Mouse (Mus musculus): Measurements from ENCODE around the gene Ftsj3. TPM values are rescaled to one million over a fixed set of nuclear protein-coding genes. Genes with fewer than 3 reads are reported as not detected.

The Ftsj3 gene
- polyA plus RNA-seq (2012; rRNA removed): 11.7 TPM in 2 replicates

DNA sequence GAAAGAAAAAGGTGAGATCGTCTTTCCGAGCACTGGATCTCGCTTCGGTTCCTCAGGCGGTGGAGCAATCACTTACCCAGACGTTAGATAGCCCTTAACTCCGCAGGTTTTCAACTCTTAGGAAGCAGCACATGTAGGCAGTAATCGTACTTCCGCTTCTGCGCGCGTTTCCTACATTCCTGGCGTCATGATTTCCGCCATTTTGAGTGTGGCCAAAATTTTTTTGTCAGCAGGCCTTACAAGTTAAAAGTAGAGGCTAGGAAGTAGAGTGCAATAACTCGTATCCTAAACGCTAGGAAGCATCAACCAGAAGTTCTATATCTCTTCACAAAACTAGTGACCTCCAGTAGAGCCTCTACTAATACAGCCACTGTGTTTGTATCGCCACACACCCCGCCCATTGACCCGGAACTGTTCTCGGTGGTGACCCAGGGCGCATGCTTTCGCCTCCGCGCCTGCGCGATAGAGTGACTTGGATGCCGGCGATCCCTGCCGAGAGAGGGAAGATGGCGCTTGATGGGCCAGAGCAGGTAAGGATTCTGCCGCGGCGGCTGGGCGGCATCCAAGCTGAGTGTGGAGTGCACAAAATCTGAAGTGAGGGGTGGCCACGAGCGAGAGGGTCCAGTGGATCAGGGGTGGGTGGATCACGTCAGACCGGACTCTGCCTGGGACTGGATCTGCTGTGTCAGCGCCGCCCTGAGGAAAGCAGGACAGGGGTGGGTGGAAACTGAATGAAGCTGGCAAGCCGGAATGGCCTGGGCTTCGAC, at the start of gene Ftsj3, which contains the start of gene Psmc5:
Gene Ftsj3, minus strand, starts transcription at position 395 of the 767 bp plus-strand sequence.
Gene Psmc5, plus strand, starts transcription at position 470 of the 767 bp plus-strand sequence.
- peak; percentile 99 for DNase-seq
- peak within 1 kb of the TSS; percentile 61 for H3K27ac ChIP-seq (ENCODE audit: insufficient read depth, low read depth, low read length)
- WGBS: under 1% methylated on average over 42 of the region's 42 CpGs
- peak within 1 kb of the TSS; percentile 73 for H3K4me3 ChIP-seq (ENCODE audit: insufficient read depth, low read depth, low read length)
- H3K36me3 ChIP-seq (ENCODE audit: control insufficient read depth, insufficient read depth, low read length): no peaks in the 10 kb centered on the region
- no peaks in the 10 kb centered on the region for H3K4me1 ChIP-seq (ENCODE audit: control insufficient read depth, insufficient read depth, low read length)
- H3K27me3 ChIP-seq (replicated peaks; ENCODE audit: control insufficient read depth, insufficient read depth, low read length): no peaks in the 10 kb centered on the region
- TF ChIP-seq CTCF (conservative IDR thresholded peaks at IDR 0.05; ENCODE audit: insufficient read depth, insufficient read length, low read depth, low read length): 0 out of 2 replicates have a peak, but pooled peaks have one; percentile 9
- TF ChIP-seq POLR2A (IDR thresholded peaks at IDR 0.05; ENCODE audit: low read depth, low read length): peak; percentile 73

- no peaks in the 10 kb centered on the region for H3K4me1 ChIP-seq (ENCODE audit: control insufficient read depth, insufficient read depth, low read length)
- no peaks in the 10 kb centered on the region for H3K27me3 ChIP-seq (replicated peaks; ENCODE audit: control insufficient read depth, insufficient read depth, low read length)
- no peak overlapping the region for H3K4me3 ChIP-seq (ENCODE audit: insufficient read depth, low read depth, low read length)
- 66% methylated on average over 10 of the region's 10 CpGs for WGBS
- DNase-seq: no peak
- H3K27ac ChIP-seq (ENCODE audit: insufficient read depth, low read depth, low read length): no peak overlapping the region
- no peak for TF ChIP-seq POLR2A (IDR thresholded peaks at IDR 0.05; ENCODE audit: low read depth, low read length)
- no peak for TF ChIP-seq CTCF (conservative IDR thresholded peaks at IDR 0.05; ENCODE audit: insufficient read depth, insufficient read length, low read depth, low read length)
- no peaks in the 10 kb centered on the region for H3K36me3 ChIP-seq (ENCODE audit: control insufficient read depth, insufficient read depth, low read length)
Observed at GRCm38 (mm10) chr11:106305348-106306064, 49.6 kb upstream of the Ftsj3 start.

DNA sequence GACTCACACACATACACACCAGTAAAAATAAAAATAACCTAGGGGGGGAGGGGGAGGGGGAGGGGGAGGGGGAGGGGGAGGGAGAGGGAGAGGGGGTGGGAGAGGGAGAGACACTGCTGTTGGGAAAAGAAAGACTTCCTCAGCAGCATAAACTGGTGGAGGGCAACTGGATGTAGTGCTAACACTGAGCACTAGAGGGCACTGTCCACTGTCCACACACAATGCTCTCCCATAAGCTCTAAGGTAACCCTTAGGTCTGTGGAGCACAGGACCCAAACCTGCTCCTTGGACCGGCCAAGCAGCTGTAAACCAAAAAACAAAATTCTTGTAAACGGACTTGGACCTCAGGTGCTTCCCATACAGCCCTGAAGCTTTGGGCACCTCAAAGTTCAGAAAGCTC, 46.8 kb upstream of the Ftsj3 start:
- Histone ChIP-seq H3K4me1 (ENCODE audit: control insufficient read depth, insufficient read depth, low read length) (no peaks in the 10 kb centered on the region), H3K36me3 (ENCODE audit: control insufficient read depth, insufficient read depth, low read length) (no peaks in the 10 kb centered on the region), H3K27me3 (replicated peaks; ENCODE audit: control insufficient read depth, insufficient read depth, low read length) (no peaks in the 10 kb centered on the region), H3K4me3 (ENCODE audit: insufficient read depth, low read depth, low read length) (no peak overlapping the region), H3K27ac (ENCODE audit: insufficient read depth, low read depth, low read length) (no peak overlapping the region)
- DNase-seq: peak; percentile 46
- 2% methylated on average over 2 of the region's 2 CpGs for WGBS
- TF ChIP-seq CTCF (conservative IDR thresholded peaks at IDR 0.05; ENCODE audit: insufficient read depth, insufficient read length, low read depth, low read length): peak; percentile 96
- no peak for TF ChIP-seq POLR2A (IDR thresholded peaks at IDR 0.05; ENCODE audit: low read depth, low read length)

DNA sequence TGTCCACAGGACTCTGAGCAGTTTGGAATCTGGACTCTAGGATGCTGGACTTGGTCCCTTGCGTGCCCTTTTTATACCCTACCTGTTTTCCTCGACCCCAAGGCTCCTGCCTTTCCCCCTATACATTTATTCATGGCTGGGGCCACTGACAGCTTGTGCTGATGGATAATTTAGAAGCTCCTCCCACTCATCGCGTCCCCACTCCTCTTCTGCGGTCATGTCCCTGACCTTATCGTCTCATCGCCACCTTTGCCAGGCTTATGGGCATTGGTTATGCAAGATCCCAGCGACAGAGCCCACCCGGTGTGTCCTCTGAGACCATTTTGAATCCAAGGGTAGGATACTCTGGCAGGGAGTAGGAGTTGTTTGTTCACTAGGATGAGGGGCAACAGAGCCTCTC, 45.9 kb upstream of the Ftsj3 start, which contains the start of gene Gh:
Gene Gh, minus strand, starts transcription at position 101 of the 400 bp plus-strand sequence.
- Histone ChIP-seq H3K36me3 (ENCODE audit: control insufficient read depth, insufficient read depth, low read length) (no peaks in the 10 kb centered on the region), H3K27me3 (replicated peaks; ENCODE audit: control insufficient read depth, insufficient read depth, low read length) (no peaks in the 10 kb centered on the region), H3K4me3 (ENCODE audit: insufficient read depth, low read depth, low read length) (no peak within 1 kb of the TSS), H3K27ac (ENCODE audit: insufficient read depth, low read depth, low read length) (no peak within 1 kb of the TSS), H3K4me1 (ENCODE audit: control insufficient read depth, insufficient read depth, low read length) (no peaks in the 10 kb centered on the region)
- TF ChIP-seq CTCF (conservative IDR thresholded peaks at IDR 0.05; ENCODE audit: insufficient read depth, insufficient read length, low read depth, low read length): no peak
- no peak for TF ChIP-seq POLR2A (IDR thresholded peaks at IDR 0.05; ENCODE audit: low read depth, low read length)
- WGBS: 73% methylated on average over 9 of the region's 9 CpGs
- no peak for DNase-seq

- H3K4me3 ChIP-seq (ENCODE audit: insufficient read depth, low read depth, low read length): no peak overlapping the region
- H3K4me1 ChIP-seq (ENCODE audit: control insufficient read depth, insufficient read depth, low read length): no peaks in the 10 kb centered on the region
- TF ChIP-seq POLR2A (IDR thresholded peaks at IDR 0.05; ENCODE audit: low read depth, low read length) (no peak), CTCF (conservative IDR thresholded peaks at IDR 0.05; ENCODE audit: insufficient read depth, insufficient read length, low read depth, low read length) (no peak; the same call in 1 of the 2 replicates)
- no peak for DNase-seq
- 87% methylated on average over 2 of the region's 2 CpGs for WGBS
- no peaks in the 10 kb centered on the region for H3K27me3 ChIP-seq (replicated peaks; ENCODE audit: control insufficient read depth, insufficient read depth, low read length)
- H3K36me3 ChIP-seq (ENCODE audit: control insufficient read depth, insufficient read depth, low read length): no peaks in the 10 kb centered on the region
- H3K27ac ChIP-seq (ENCODE audit: insufficient read depth, low read depth, low read length): no peak overlapping the region
Observed at GRCm38 (mm10) chr11:106291861-106292260, 36.0 kb upstream of the Ftsj3 start.

- no peak overlapping the region for H3K4me3 ChIP-seq (ENCODE audit: insufficient read depth, low read depth, low read length)
- 95% methylated on average over 5 of the region's 5 CpGs for WGBS
Observed at GRCm38 (mm10) chr11:106290376-106290775, 34.5 kb upstream of the Ftsj3 start.

GRCm38 (mm10) chr11:106289369-106289768, 33.5 kb upstream of the Ftsj3 start:
- Histone ChIP-seq H3K4me1 (ENCODE audit: control insufficient read depth, insufficient read depth, low read length) (no peaks in the 10 kb centered on the region), H3K27ac (ENCODE audit: insufficient read depth, low read depth, low read length) (no peak overlapping the region), H3K4me3 (ENCODE audit: insufficient read depth, low read depth, low read length) (no peak overlapping the region), H3K27me3 (replicated peaks; ENCODE audit: control insufficient read depth, insufficient read depth, low read length) (no peaks in the 10 kb centered on the region), H3K36me3 (ENCODE audit: control insufficient read depth, insufficient read depth, low read length) (no peaks in the 10 kb centered on the region)
- WGBS: 24% methylated on average over 8 of the region's 8 CpGs
- TF ChIP-seq POLR2A (IDR thresholded peaks at IDR 0.05; ENCODE audit: low read depth, low read length) (no peak), CTCF (conservative IDR thresholded peaks at IDR 0.05; ENCODE audit: insufficient read depth, insufficient read length, low read depth, low read length) (peak; percentile 37; the same call in 1 of the 2 replicates)
- DNase-seq: peak; percentile 71

More at GRCm38 (mm10) chr11:106290376-106290775, 34.5 kb upstream of the Ftsj3 start:
- no peaks in the 10 kb centered on the region for H3K27me3 ChIP-seq (replicated peaks; ENCODE audit: control insufficient read depth, insufficient read depth, low read length)
- no peak overlapping the region for H3K27ac ChIP-seq (ENCODE audit: insufficient read depth, low read depth, low read length)
- no peaks in the 10 kb centered on the region for H3K36me3 ChIP-seq (ENCODE audit: control insufficient read depth, insufficient read depth, low read length)
- DNase-seq: no peak
- H3K4me1 ChIP-seq (ENCODE audit: control insufficient read depth, insufficient read depth, low read length): no peaks in the 10 kb centered on the region
- TF ChIP-seq CTCF (conservative IDR thresholded peaks at IDR 0.05; ENCODE audit: insufficient read depth, insufficient read length, low read depth, low read length) (no peak), POLR2A (IDR thresholded peaks at IDR 0.05; ENCODE audit: low read depth, low read length) (no peak)
